Mouse (Mus musculus) adipocyte (in vitro differentiated cells): Measurements from ENCODE around the gene Ube2q2.
"Not testable (repeated sequence)": the region's sequence is repeated elsewhere in the genome, so short reads cannot be mapped to it uniquely, and the experiment has no call there.

Experiments
- DNase-seq: peaks from one replicate; pipeline ENCODE4 v3.0.0-alpha.2; 2016; ENCODE audit warnings: low spot score

Gene Ube2q2

DNA sequence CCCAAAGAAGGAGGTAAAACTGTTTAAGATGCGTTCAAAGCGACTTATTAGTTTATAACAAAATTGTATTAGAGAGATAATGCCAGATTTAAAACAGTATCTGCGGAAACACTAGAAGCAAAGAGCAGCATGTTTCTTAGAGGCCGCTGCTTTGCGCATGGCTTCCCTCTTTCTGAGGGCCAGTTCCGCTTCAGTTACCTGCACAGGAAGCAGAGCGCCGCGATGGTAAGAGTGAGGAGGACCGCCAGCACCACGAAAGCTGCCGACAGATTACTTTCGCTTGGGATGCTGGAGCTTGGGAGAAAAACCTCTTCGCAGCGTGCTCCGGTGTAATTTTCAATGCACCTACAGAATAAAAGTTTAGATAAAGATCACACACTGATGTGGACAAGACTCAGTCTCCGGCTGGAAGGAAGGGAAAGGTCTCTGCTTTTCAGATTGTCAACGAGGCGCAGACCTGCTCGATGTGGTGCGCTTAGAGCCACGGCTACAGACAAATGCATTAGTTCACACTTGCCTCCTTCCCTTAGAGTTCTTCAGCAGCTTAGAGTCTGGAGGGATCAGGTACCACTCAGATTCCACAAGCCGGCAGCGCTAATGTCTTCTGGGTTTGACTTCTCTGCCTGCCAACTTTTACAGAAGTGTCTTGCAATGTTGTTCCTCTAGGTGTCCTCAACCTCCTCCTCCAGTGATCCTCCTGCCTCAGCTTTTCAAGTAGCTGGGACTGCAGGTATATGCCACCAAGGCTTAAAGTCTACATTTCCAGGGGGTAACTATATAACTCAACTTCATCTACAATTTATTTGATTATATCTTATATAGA lies 93.4 kb downstream of the Ube2q2 start:
- DNase-seq = no peak

GRCm38 (mm10) chr9:55243280-55243679 lies 94.6 kb downstream of the Ube2q2 start:
- DNase-seq = no peak

GRCm38 (mm10) chr9:55244079-55244478 lies 95.4 kb downstream of the Ube2q2 start:
- no peak for DNase-seq

- not testable (repeated sequence) for DNase-seq
These were observed 96.5 kb downstream of the Ube2q2 start for GRCm38 (mm10) chr9:55245057-55245750.

DNA sequence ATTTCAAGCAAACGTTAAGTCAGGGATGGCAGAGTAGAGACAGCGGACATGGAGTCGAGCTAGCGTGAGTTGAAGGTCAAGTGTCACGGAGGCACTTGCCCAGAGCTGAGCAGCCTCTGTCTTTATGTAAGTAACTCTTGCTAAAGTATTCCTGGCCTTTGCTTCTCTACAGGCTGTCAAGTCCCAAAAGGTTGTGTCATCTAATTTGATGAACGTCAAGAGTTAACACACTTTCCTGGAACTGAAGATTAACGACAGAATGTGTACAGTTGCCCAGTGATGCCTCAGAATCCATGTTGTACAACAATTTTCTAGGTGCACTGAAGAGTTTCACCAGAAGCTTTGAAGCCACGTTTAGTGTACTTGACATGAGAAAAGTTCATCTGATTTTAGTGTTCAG lies 97.8 kb downstream of the Ube2q2 start:
- DNase-seq = peak; percentile 55

DNA sequence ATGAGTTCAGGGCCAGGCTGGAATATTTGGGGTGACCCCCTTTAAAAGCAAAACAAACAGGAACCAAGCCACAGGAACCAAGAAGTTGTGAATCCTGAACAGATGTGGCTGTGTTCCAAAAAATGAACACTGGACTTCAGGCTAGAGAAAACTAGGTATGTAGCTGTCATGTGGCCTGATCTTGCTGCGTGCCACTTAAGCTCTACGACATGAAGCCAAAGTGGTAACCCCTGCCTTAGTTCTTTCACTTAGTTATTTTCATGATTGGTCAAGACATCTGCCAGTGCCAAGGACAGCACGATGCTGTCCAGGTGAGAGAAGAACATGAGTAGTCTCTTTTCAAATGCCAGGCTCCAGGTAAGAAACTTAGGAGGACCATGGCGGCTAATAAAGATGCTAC lies 98.3 kb downstream of the Ube2q2 start:
- peak; percentile 32 for DNase-seq

- no peak for DNase-seq
These were observed 99.8 kb downstream of the Ube2q2 start for GRCm38 (mm10) chr9:55248465-55248864.

DNA sequence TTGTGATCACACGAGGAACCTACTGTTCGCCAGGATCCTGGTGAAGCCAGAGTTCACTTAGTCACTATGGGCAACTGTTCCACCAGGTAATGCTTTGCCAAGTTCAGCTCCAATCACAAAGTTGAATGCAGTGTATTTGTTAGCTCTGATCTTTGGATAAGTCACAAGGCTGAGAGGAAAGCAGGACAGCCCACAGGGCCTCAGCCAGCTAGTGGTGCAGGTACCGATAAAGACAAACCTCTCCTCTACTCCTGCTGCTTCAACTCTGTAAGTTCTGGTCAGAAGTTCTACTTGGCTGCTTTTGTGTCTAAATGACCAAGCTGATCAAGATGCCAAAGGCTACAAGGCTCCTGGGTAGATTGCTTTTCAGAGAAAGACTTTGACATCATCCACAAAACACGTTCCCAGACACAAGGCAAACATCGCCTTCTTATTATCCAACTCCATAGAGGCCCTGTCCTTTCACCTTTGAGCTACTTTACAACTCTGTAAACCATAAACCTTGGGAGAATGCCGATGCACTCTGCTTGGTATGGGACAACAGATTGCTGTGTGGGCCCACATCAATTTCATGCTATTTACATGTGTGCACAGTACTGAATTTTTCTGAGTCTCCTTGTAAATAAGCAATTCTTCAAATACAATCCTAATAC lies 102.1 kb downstream of the Ube2q2 start:
- DNase-seq = peak; percentile 63

DNA sequence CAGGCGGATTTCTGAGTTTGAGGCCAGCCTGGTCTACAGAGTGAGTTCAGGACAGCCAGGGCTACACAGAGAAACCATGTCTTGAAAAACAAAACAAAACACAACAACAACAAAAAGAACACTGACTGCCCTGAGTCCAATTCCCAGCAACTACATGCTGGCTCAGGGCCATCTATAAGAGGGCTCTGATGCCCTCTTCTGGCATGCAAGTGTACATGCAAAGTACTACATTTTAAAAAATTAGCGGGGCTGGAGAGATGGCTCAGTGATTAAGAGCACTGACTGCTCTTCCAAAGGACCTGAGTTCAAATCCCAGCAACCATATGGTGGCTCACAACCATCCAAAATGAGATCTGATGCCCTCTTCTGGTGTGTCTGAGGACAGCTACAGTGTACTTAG lies 103.4 kb downstream of the Ube2q2 start:
- DNase-seq = peak; percentile 31

- no peak for DNase-seq
These were observed 105.2 kb downstream of the Ube2q2 start for GRCm38 (mm10) chr9:55253849-55254248.

DNA sequence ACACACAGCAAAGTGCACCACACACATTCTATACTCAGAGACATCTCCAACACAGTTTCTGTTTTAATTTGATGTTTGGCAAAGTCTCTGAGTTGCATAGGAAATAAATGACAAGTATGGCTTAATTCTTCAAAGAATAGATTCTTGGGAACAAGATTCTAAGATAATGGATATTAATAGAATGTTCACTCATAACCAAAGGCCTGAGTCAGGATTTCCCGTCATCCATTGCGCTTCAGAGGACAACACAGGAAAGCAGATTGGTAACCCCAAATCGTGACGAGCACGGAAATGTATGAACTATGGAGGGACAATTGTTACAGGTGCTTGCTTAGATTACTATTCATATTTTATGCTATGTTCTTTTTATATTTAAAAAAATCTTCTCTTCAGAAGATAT lies 106.4 kb downstream of the Ube2q2 start:
- no peak for DNase-seq

GRCm38 (mm10) chr9:55255604-55256003 lies 107.0 kb downstream of the Ube2q2 start:
- peak; percentile 81 for DNase-seq

GRCm38 (mm10) chr9:55257105-55257504 lies 108.5 kb downstream of the Ube2q2 start:
- no peak for DNase-seq
